Mouse (Mus musculus) splenic B cell, adult 2 months (primary cell): Measurements from ENCODE around the gene Hes7.

Source experiments
- DNase-seq: peaks from one replicate; pipeline ENCODE4 v3.0.0-alpha.2; 2011; ENCODE audit warnings: low read depth, low spot score
- H3K27me3 ChIP-seq: 2 replicates; pipeline ENCODE4 v1.6.1; 2012; ENCODE audit warnings: mild to moderate bottlenecking, low read length, moderate library complexity, mixed read lengths; ENCODE audit not compliant: control insufficient read depth, poor library complexity, insufficient read depth, severe bottlenecking
- H3K36me3 ChIP-seq: 2 replicates; pipeline ENCODE4 v1.6.1; 2012; ENCODE audit warnings: mild to moderate bottlenecking, low read length, moderate library complexity, mixed read lengths; ENCODE audit not compliant: control insufficient read depth, poor library complexity, insufficient read depth, severe bottlenecking

Gene Hes7

GRCm38 (mm10) chr11:69125919-69126705, 5.9 kb downstream of the Hes7 start:
- DNase-seq = no peak
- H3K27me3 ChIP-seq = no peaks in the 10 kb centered on the region
- no peaks in the 10 kb centered on the region for H3K36me3 ChIP-seq

DNA sequence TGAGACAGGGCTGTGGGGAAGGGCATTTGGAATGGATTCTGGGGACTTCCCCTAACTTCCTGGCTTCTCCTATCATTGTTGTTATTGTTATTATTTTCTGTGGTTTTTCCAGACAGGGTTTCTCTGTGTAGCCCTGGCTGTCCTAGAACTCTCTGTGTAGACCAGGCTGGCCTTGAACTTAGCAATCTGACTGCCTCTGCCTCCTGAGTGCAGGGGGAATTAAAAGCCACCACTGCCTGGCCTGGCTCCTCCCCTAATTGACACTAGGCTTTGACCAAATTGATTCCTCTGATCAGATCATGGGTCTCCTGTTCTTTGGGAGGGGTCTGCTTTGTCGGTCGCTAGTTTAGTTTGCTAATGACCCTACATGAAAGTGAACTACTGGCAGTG, 6.5 kb downstream of the Hes7 start:
- H3K27me3 ChIP-seq = no peaks in the 10 kb centered on the region
- peak; percentile 29 for DNase-seq
- no peaks in the 10 kb centered on the region for H3K36me3 ChIP-seq

DNA sequence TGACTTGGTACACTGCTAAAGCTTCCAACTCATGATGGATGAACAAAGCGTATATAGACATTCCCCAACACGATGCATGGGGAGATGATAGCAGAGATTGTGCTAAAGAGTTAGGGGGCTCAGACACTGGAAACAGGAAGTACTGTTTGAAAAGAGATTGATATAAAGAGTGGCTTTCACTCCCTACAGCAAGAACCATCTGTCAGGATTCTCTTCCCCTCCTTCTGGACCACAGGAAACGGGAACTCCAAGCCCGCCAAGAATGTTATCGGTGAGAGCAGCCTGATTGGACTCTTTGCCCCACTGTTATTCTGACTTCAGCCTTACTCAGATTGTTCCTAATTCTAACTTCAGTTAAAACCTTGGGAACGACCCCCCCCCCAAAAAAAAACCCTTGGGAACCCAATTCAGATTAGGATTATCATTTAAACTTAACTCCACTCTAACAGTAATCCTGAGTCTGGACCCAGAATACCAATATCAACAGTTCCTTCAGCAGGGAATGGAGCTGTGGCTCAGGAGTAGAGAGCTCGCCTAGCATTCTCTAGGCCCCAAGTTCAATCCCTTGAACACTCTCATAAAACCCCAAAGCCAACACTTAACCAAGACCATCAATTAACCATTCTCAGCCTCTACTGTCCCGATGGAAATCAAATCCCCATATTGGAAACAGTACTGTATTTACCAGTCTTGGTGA, 8.4 kb downstream of the Hes7 start:
- Histone ChIP-seq H3K27me3 (no peaks in the 10 kb centered on the region), H3K36me3 (no peaks in the 10 kb centered on the region)
- DNase-seq = no peak

GRCm38 (mm10) chr11:69133566-69133922, 13.3 kb downstream of the Hes7 start:
- Histone ChIP-seq H3K36me3 (no peaks in the 10 kb centered on the region), H3K27me3 (no peaks in the 10 kb centered on the region)
- DNase-seq = peak; percentile 48

GRCm38 (mm10) chr11:69133923-69134621, 13.9 kb downstream of the Hes7 start:
- no peaks in the 10 kb centered on the region for H3K36me3 ChIP-seq
- peak; percentile 62 for DNase-seq
- no peaks in the 10 kb centered on the region for H3K27me3 ChIP-seq

GRCm38 (mm10) chr11:69134622-69134968, 14.4 kb downstream of the Hes7 start:
- Histone ChIP-seq H3K36me3 (no peaks in the 10 kb centered on the region), H3K27me3 (no peaks in the 10 kb centered on the region)
- no peak for DNase-seq

GRCm38 (mm10) chr11:69135361-69135760, 15.2 kb downstream of the Hes7 start:
- no peak for DNase-seq
- Histone ChIP-seq H3K27me3 (no peaks in the 10 kb centered on the region), H3K36me3 (no peaks in the 10 kb centered on the region)

DNA sequence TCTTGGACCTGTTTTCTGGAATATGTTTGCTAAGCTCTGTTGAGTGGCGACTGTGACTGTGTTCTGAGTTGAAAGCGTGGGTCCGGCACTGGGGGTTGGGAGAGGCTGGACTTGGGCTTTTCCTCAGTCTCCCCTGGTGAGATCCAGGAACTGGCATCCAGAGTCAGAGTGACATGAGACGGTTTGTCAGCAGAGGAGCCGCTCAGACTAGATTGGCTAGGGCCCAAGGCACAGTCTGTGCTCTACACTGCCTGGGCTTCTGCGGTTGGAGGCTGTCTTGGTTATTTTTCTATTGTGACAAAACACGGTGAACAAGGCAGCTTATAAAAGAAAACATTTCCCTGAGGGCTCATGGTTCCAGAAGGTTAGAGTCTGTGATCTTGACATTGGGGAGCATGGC, 27.3 kb downstream of the Hes7 start:
- Histone ChIP-seq H3K36me3 (no peaks in the 10 kb centered on the region), H3K27me3 (no peaks in the 10 kb centered on the region)
- no peak for DNase-seq

- no peaks in the 10 kb centered on the region for H3K36me3 ChIP-seq
- no peaks in the 10 kb centered on the region for H3K27me3 ChIP-seq
- DNase-seq = no peak
Observed at GRCm38 (mm10) chr11:69148451-69148960, 28.3 kb downstream of the Hes7 start.

DNA sequence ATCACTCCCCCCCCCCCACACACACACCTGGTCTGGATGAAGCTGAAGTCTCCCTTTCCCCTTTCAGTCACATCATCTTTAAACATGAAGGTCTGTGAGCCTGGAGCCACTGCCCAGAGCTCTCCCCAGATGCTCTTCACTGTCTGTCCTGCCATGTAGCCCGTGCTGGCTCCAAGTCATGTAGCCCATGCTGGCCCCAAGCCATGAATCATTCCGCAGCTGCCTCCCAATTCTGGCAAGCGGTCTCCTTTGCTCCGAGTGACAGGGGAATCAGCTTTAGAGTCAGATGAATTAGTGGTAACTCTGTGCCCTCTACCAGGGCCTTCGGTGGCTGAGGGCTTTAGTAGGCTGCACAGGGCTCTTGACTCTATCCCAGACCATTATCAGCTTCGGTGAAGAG, 29.5 kb downstream of the Hes7 start:
- H3K36me3 ChIP-seq = no peaks in the 10 kb centered on the region
- no peak for DNase-seq

GRCm38 (mm10) chr11:69150444-69150843, 30.2 kb downstream of the Hes7 start:
- peak; percentile 76 for DNase-seq
- H3K36me3 ChIP-seq = no peaks in the 10 kb centered on the region
- H3K27me3 ChIP-seq = no peaks in the 10 kb centered on the region

More for the DNA sequence above, 29.5 kb downstream of the Hes7 start:
- no peaks in the 10 kb centered on the region for H3K27me3 ChIP-seq

DNA sequence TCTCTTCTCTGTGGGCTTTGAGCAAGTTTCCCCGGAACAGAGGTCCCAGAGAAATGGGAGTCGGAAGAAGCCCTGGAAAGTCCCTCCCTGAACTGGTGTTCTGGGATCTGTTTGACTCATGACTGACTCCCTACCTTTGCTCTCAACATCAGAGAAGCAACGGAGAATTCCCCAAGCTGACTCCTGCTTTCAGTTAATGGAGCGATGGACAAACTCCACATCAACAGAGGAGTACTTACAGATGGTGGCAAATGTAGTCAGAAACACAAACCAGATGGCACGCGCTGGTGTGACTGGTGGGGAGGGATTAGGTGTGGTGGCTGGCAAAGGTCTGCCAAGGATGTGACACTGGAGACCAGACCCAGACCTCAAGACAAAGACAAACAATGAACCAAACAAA, 30.8 kb downstream of the Hes7 start:
- DNase-seq = no peak
- no peaks in the 10 kb centered on the region for H3K36me3 ChIP-seq
- no peaks in the 10 kb centered on the region for H3K27me3 ChIP-seq

- no peaks in the 10 kb centered on the region for H3K27me3 ChIP-seq
- no peaks in the 10 kb centered on the region for H3K36me3 ChIP-seq
- no peak for DNase-seq
Observed at GRCm38 (mm10) chr11:69153831-69154230, 33.6 kb downstream of the Hes7 start.

DNA sequence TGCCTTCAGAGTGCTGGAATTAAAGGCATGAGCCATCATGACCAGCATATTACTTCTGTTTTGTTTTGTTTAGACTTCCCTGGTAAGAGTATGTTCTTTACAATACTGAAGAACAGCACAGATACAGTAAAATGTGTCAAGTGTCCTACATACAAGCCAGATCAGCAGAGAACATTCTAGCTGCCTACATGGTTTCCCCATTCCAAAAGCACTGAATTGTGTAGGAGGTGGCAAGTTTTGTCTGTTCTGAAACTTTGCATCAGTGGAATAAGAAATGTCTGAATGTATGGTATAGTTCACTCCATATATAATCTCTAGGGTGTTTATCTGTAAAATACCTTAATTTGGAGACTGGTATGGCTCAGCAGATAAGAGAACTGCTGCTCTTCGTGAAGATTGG, 35.1 kb downstream of the Hes7 start:
- Histone ChIP-seq H3K36me3 (no peaks in the 10 kb centered on the region), H3K27me3 (no peaks in the 10 kb centered on the region)
- no peak for DNase-seq

DNA sequence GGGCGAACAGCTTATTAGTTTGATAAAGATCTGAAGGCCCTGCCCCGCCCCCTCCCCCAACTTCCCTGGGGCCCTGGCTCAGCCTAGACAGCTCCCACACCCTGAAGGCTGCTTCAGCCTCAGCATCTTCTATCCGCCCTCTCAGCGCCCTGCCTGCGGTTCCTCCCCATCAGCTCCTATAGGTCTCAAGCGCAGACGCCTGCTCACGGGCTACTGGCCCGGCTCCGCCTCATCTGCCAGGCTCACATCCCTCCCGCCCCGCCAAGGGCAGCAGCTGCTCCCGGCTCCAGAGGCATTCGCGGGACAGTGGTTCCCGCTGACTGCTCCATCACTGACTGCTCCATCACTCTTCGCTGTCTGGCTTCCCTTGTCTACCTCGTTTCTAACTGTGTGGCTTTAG, 36.6 kb downstream of the Hes7 start, which contains the start of gene Alox12b:
Gene Alox12b, plus strand, starts transcription at position 190 of the 400 bp plus-strand sequence.
- DNase-seq = no peak
- Histone ChIP-seq H3K36me3 (no peaks in the 10 kb centered on the region), H3K27me3 (no peaks in the 10 kb centered on the region)
